Mouse (Mus musculus) spleen, postnatal 4 days (tissue): ENCODE results near the gene Trim7.
"Not testable (repeated sequence)": the region's sequence is repeated elsewhere in the genome, so short reads cannot be mapped to it uniquely, and the experiment has no call there.

Experiments
- DNase-seq, 2 experiments: peaks; one replicate each; pipeline ENCODE4 v3.0.0; 2022; ENCODE audit warnings: low spot score in 2 of 2

Gene Trim7

GRCm38 (mm10) chr11:48846881-48847280, 20.9 kb downstream of the Trim7 start:
- DNase-seq, result no peak

- DNase-seq, result no peak
Observed at GRCm38 (mm10) chr11:48850240-48850639, 24.3 kb downstream of the Trim7 start.

GRCm38 (mm10) chr11:48851270-48851995, 25.5 kb downstream of the Trim7 start:
- no peak for DNase-seq

GRCm38 (mm10) chr11:48852190-48852589, 26.2 kb downstream of the Trim7 start:
- peak in 1 of 2 experiments; percentile 37 for DNase-seq

GRCm38 (mm10) chr11:48852624-48853473, 26.9 kb downstream of the Trim7 start:
- peak in 1 of 2 experiments; percentile 53 for DNase-seq

GRCm38 (mm10) chr11:48853474-48854180, 27.7 kb downstream of the Trim7 start:
- peak; percentile 82 to 91 for DNase-seq

- DNase-seq, result peak; percentile 58 to 74
Observed at GRCm38 (mm10) chr11:48859014-48859413, 33.1 kb downstream of the Trim7 start.

GRCm38 (mm10) chr11:48862784-48863319, 36.9 kb downstream of the Trim7 start:
- no peak for DNase-seq

- DNase-seq, result no peak
Observed at GRCm38 (mm10) chr11:48863808-48864207, 37.9 kb downstream of the Trim7 start.

- DNase-seq, result no peak
Observed at GRCm38 (mm10) chr11:48866481-48866880, 40.5 kb downstream of the Trim7 start.

- peak in 1 of 2 experiments; percentile 64 for DNase-seq
Observed at GRCm38 (mm10) chr11:48869380-48870110, 43.6 kb downstream of the Trim7 start.

GRCm38 (mm10) chr11:48870781-48871180, 44.8 kb downstream of the Trim7 start:
- peak in 1 of 2 experiments; percentile 61 for DNase-seq

GRCm38 (mm10) chr11:48871201-48871772, 45.3 kb downstream of the Trim7 start, which contains the start of gene Irgm1:
TSS of gene Irgm1 (minus strand) at chr11:48871683.
- peak; percentile 74 to 85 for DNase-seq

GRCm38 (mm10) chr11:48871817-48872541, 46.0 kb downstream of the Trim7 start:
- peak in 1 of 2 experiments; percentile 73 for DNase-seq

GRCm38 (mm10) chr11:48872695-48873300, 46.9 kb downstream of the Trim7 start:
- DNase-seq, result peak in 1 of 2 experiments; percentile 64

- DNase-seq, result peak; percentile 44 to 61
Observed at GRCm38 (mm10) chr11:48873591-48874290, 47.8 kb downstream of the Trim7 start.

- DNase-seq, result peak; percentile 64 to 79
Observed at GRCm38 (mm10) chr11:48874465-48874864, 48.5 kb downstream of the Trim7 start.

GRCm38 (mm10) chr11:48875343-48875837, 49.5 kb downstream of the Trim7 start:
- not testable (repeated sequence) for DNase-seq

GRCm38 (mm10) chr11:48876680-48877079, 50.7 kb downstream of the Trim7 start:
- no peak for DNase-seq
